20 mouse cellular contexts compared by ENCODE assay signal in genomic region chr13:52845618-52846017, GRCm38 (mm10).
DNase-seq lines count a peak whose midpoint lies in the region; ATAC-seq and TF ChIP-seq lines count a peak whose summit lies in the region.
"Had no signal": no experiment of that assay in that cellular context is flagged by ENCODE, and none has a peak within 500 bp of the region (broad histone marks: within the 10 kb centered on the region; RNA-seq: fewer than 3 reads in every experiment).

No protein-coding gene starts in this region.

- H3K36me3 ChIP-seq in liver, embryonic 16.5 days (ENCODE audit: control insufficient read depth, insufficient read depth), result no peaks in the 10 kb centered on the region
- no peaks in the 10 kb centered on the region for H3K36me3 ChIP-seq in liver, embryonic 12.5 days
- H3K36me3 ChIP-seq: forebrain, embryonic 10.5 days; hindbrain, embryonic 12.5 days; hindbrain, embryonic 15.5 days had no signal

- TF ChIP-seq POLR2A in bone marrow, adult 2 months (IDR thresholded peaks at IDR 0.05; ENCODE audit: borderline replicate concordance, control insufficient read depth, low read depth, low read length), result no peak

- H3K9me3 ChIP-seq in liver, embryonic 16.5 days (replicated peaks; ENCODE audit: control insufficient read depth, low read length), result no peaks in the 10 kb centered on the region
- no peaks in the 10 kb centered on the region for H3K9me3 ChIP-seq in liver, embryonic 12.5 days (replicated peaks)
- H3K9me3 ChIP-seq: forebrain, embryonic 10.5 days; forebrain, embryonic 13.5 days; hindbrain, embryonic 12.5 days; hindbrain, embryonic 15.5 days had no signal

- H3K4me2 ChIP-seq in liver, embryonic 16.5 days (ENCODE audit: low read depth, low read length), result no peak overlapping the region
- H3K4me2 ChIP-seq in liver, embryonic 12.5 days, result no peak overlapping the region
- H3K4me2 ChIP-seq: forebrain, embryonic 13.5 days; heart, embryonic 11.5 days; hindbrain, embryonic 12.5 days; hindbrain, embryonic 15.5 days had no signal

- no peaks in the 10 kb centered on the region for H3K27me3 ChIP-seq in liver, embryonic 16.5 days (ENCODE audit: control insufficient read depth, insufficient read depth, low read depth, low read length)
- H3K27me3 ChIP-seq in liver, embryonic 12.5 days (replicated peaks), result no peaks in the 10 kb centered on the region
- H3K27me3 ChIP-seq: forebrain, embryonic 13.5 days; hindbrain, embryonic 12.5 days; hindbrain, embryonic 15.5 days had no signal

- peak overlapping the region; percentile 38; the same call in 1 of the 2 replicates for H3K27ac ChIP-seq in liver, embryonic 16.5 days (ENCODE audit: low read length)
- H3K27ac ChIP-seq in liver, embryonic 12.5 days, result no peak overlapping the region
- peak overlapping the region; percentile 46 for H3K27ac ChIP-seq in bone marrow, adult 2 months (ENCODE audit: control insufficient read depth, insufficient read depth, low read depth, low read length, poor library complexity)
- H3K27ac ChIP-seq: forebrain, embryonic 10.5 days; forebrain, embryonic 13.5 days; heart, adult 2 months; hindbrain, embryonic 12.5 days; hindbrain, embryonic 15.5 days had no signal

- WGBS in liver, embryonic 16.5 days (ENCODE audit: insufficient replicate concordance), result 69% methylated on average over 4 of the region's 4 CpGs
- 75% methylated on average over 4 of the region's 4 CpGs for WGBS in liver, embryonic 12.5 days (ENCODE audit: insufficient replicate concordance)
- WGBS in bone marrow, adult 2 months, result 49% methylated on average over 4 of the region's 4 CpGs

- ATAC-seq in liver, embryonic 16.5 days (ENCODE audit: low read depth), result no peak
- ATAC-seq in liver, embryonic 12.5 days, result no peak
- peak; percentile 68 for ATAC-seq in megakaryocyte progenitor cell, adult 5-6 weeks (replicated peaks; ENCODE audit: poor library complexity)
- ATAC-seq: forebrain, embryonic 13.5 days; forebrain, embryonic 16.5 days had no signal

- H3K9ac ChIP-seq in liver, embryonic 16.5 days (ENCODE audit: low read depth, low read length), result no peak overlapping the region
- no peak overlapping the region for H3K9ac ChIP-seq in liver, embryonic 12.5 days
- H3K9ac ChIP-seq: forebrain, embryonic 13.5 days; hindbrain, embryonic 12.5 days; hindbrain, embryonic 15.5 days had no signal

- DNase-seq in 416B (ENCODE audit: low read depth), result peak; percentile 42
- DNase-seq in kidney, postnatal 36 days, result no peak
- DNase-seq in cerebellum, postnatal 36 days, result no peak
- DNase-seq: adrenal gland, adult 2 months; adrenal gland, postnatal 14 days; cerebellum, adult 11-12 months; cerebellum, adult 8-10 months; gastrocnemius, postnatal 14 days; heart, adult 2 months had no signal

- peaks cover 3% of the 10 kb centered on the region for H3K4me1 ChIP-seq in liver, embryonic 16.5 days (ENCODE audit: control insufficient read depth, low read depth, low read length)
- H3K4me1 ChIP-seq in liver, embryonic 12.5 days, result peaks cover 6% of the 10 kb centered on the region
- H3K4me1 ChIP-seq in bone marrow, adult 2 months (ENCODE audit: control insufficient read depth, insufficient read depth, low read length), result peaks cover 7% of the 10 kb centered on the region

- H3K4me3 ChIP-seq in liver, embryonic 16.5 days (ENCODE audit: low read depth, low read length), result no peak overlapping the region
- H3K4me3 ChIP-seq in liver, embryonic 12.5 days, result no peak overlapping the region
- H3K4me3 ChIP-seq in bone marrow, adult 2 months (replicated peaks; ENCODE audit: control insufficient read depth, low read depth, low read length), result no peak overlapping the region
- H3K4me3 ChIP-seq: forebrain, embryonic 10.5 days; forebrain, embryonic 13.5 days; gastrocnemius, adult 2 months; heart, adult 2 months; hindbrain, embryonic 12.5 days; hindbrain, embryonic 15.5 days had no signal

- TF ChIP-seq CTCF in bone marrow, adult 2 months (IDR thresholded peaks at IDR 0.05; ENCODE audit: control insufficient read depth, insufficient read depth, low read length), result no peak
